Mouse (Mus musculus): Measurements from ENCODE around the gene Smpdl3b. TPM values are rescaled to one million over a fixed set of nuclear protein-coding genes. Genes with fewer than 3 reads are reported as not detected.
A peak's percentile ranks its signal among the peaks of the same experiment; 100 is the strongest.

Gene Smpdl3b
- total and polyA plus RNA-seq, 3 experiments = 2.9 to 24.0 (median 3.6) TPM

- peak; percentile 82 for DNase-seq (ENCODE audit: extremely low read depth)
- H3K9me3 ChIP-seq (replicated peaks; ENCODE audit: low read length) = no peaks in the 10 kb centered on the region
- no peak overlapping the region for H3K4me3 ChIP-seq (replicated peaks in 1 of 3; ENCODE audit: low read depth in 2 of 3, low read length in 2 of 3, poor library complexity in 1 of 3)
- H3K9ac ChIP-seq (ENCODE audit: insufficient read depth, low read depth) = no peak overlapping the region
- no peaks in the 10 kb centered on the region for H3K27me3 ChIP-seq (replicated peaks)
- no peak overlapping the region for H3K4me2 ChIP-seq (ENCODE audit: insufficient read depth, low read depth, poor library complexity, severe bottlenecking)
- H3K79me2 ChIP-seq (replicated peaks; ENCODE audit: control insufficient read depth, extremely low read depth, insufficient read depth, poor library complexity, severe bottlenecking) = peaks cover 12% of the 10 kb centered on the region
- in situ Hi-C loops (cut with MboI; ENCODE audit: low pct_ligation_motif_present, low pct_unique_long_range_greater_than_20kb, low sequenced_read_pairs) = no loop called here
- H3K27ac ChIP-seq (ENCODE audit: insufficient read depth, low read depth) = peak overlapping the region; percentile 88
- dilution Hi-C loops (cut with MboI; ENCODE audit: extremely low pct_ligation_motif_present, extremely low pct_unique_long_range_greater_than_20kb, low sequenced_read_pairs) = no loop called here
- TF ChIP-seq PAX5 (IDR thresholded peaks at IDR 0.05; ENCODE audit: low read length) (no peak), ZMIZ1 (IDR thresholded peaks at IDR 0.05; ENCODE audit: low read depth, low read length) (no peak), KAT2A (IDR thresholded peaks at IDR 0.05; ENCODE audit: insufficient replicate concordance, low read length) (no peak), MYC (IDR thresholded peaks at IDR 0.05; ENCODE audit: low read depth, low read length) (no peak; the same call in 1 of the 2 replicates), HCFC1 (IDR thresholded peaks at IDR 0.05; ENCODE audit: low read depth, low read length) (no peak; the same call in 1 of the 2 replicates), POLR2AphosphoS2 (IDR thresholded peaks at IDR 0.05; ENCODE audit: low read depth, low read length) (no peak), CHD2 (IDR thresholded peaks at IDR 0.05; ENCODE audit: low read length) (peak; percentile 86), MAX (IDR thresholded peaks at IDR 0.05; ENCODE audit: low read length) (peak; percentile 60; the same call in 1 of the 2 replicates), POLR2A (IDR thresholded peaks at IDR 0.05; ENCODE audit: low read depth, low read length) (no peak), SIN3A (IDR thresholded peaks at IDR 0.05; ENCODE audit: low read length) (peak; percentile 73; the same call in 1 of the 2 replicates), BHLHE40 (IDR thresholded peaks at IDR 0.05; ENCODE audit: low read depth, low read length) (peak; percentile 72), TCF12 (IDR thresholded peaks at IDR 0.05; ENCODE audit: low read depth, low read length) (peak; percentile 80), ETS1 (conservative IDR thresholded peaks at IDR 0.05; ENCODE audit: low read depth, low read length) (peak; percentile 78; the same call in 1 of the 2 replicates), USF1 (IDR thresholded peaks at IDR 0.05; ENCODE audit: low read depth, low read length) (no peak), CTCF (conservative IDR thresholded peaks at IDR 0.05 in 1 of 2, IDR thresholded peaks at IDR 0.05 in 1 of 2; ENCODE audit: low read depth in 2 of 2, low read length in 2 of 2) (peak in 1 of 2 experiments; percentile 58; a peak in 2 of 4 replicates), JUND (conservative IDR thresholded peaks at IDR 0.05; ENCODE audit: low read depth, low read length) (peak; percentile 98), ZC3H11A (IDR thresholded peaks at IDR 0.05; ENCODE audit: low read depth, low read length) (no peak), ZKSCAN1 (IDR thresholded peaks at IDR 0.05; ENCODE audit: borderline replicate concordance, low read depth, low read length) (no peak), MAFK (IDR thresholded peaks at IDR 0.05; ENCODE audit: insufficient replicate concordance, low read length) (peak; percentile 72), USF2 (conservative IDR thresholded peaks at IDR 0.05; ENCODE audit: low read depth, low read length) (no peak), JUN (IDR thresholded peaks at IDR 0.05; ENCODE audit: insufficient read depth, low read depth, low read length) (peak; percentile 98), MXI1 (IDR thresholded peaks at IDR 0.05; ENCODE audit: low read depth, low read length) (peak; percentile 29; the same call in 1 of the 2 replicates), NELFE (IDR thresholded peaks at IDR 0.05; ENCODE audit: low read depth, low read length) (no peak), EP300 (IDR thresholded peaks at IDR 0.05; ENCODE audit: low read length) (peak; percentile 97), MEF2A (IDR thresholded peaks at IDR 0.05; ENCODE audit: borderline replicate concordance, low read depth, low read length) (peak; percentile 84), GABPA (IDR thresholded peaks at IDR 0.05; ENCODE audit: insufficient replicate concordance, low read depth, low read length) (no peak), NRF1 (IDR thresholded peaks at IDR 0.05; ENCODE audit: low read depth, low read length) (no peak), RAD21 (IDR thresholded peaks at IDR 0.05; ENCODE audit: low read depth, low read length) (peak; percentile 40), MAZ (IDR thresholded peaks at IDR 0.05; ENCODE audit: low read depth, low read length) (peak; percentile 51; the same call in 1 of the 2 replicates), ZNF384 (IDR thresholded peaks at IDR 0.05; ENCODE audit: low read depth, low read length) (peak; percentile 75; the same call in 1 of the 2 replicates), UBTF (IDR thresholded peaks at IDR 0.05; ENCODE audit: low read depth, low read length) (no peak), RCOR1 (conservative IDR thresholded peaks at IDR 0.05; ENCODE audit: low read depth, low read length) (peak; percentile 98), E2F4 (IDR thresholded peaks at IDR 0.05; ENCODE audit: insufficient replicate concordance, low read depth, low read length) (0 out of 2 replicates have a peak, but pooled peaks have one; percentile 75), TBP (conservative IDR thresholded peaks at IDR 0.05; ENCODE audit: low read depth, low read length) (no peak), CHD1 (IDR thresholded peaks at IDR 0.05; ENCODE audit: low read depth, low read length) (no peak), ELF1 (IDR thresholded peaks at IDR 0.05; ENCODE audit: low read depth, low read length) (no peak), SMC3 (IDR thresholded peaks at IDR 0.05; ENCODE audit: low read depth, low read length) (peak; percentile 64), IRF4 (IDR thresholded peaks at IDR 0.05; ENCODE audit: low read depth, low read length) (peak; percentile 98)
- H3K36me3 ChIP-seq (replicated peaks in 1 of 2; ENCODE audit: control insufficient read depth in 1 of 2, insufficient read depth in 1 of 2, low read length in 1 of 2) = no peaks in the 10 kb centered on the region
- peaks cover 8 to 52% of the 10 kb centered on the region in 2 experiments for H3K4me1 ChIP-seq (ENCODE audit: control insufficient read depth in 1 of 2, insufficient read depth in 2 of 2)
Observed at GRCm38 (mm10) chr4:132799845-132800244, 42.8 kb upstream of the Smpdl3b start.

Measured in CH12.LX (cell line).